19 mouse cellular contexts compared by ENCODE assay signal in genomic region chr7:99403254-99403653, GRCm38 (mm10). TPM values are rescaled to one million over a fixed set of nuclear protein-coding genes. Genes with fewer than 3 reads are reported as not detected.
DNase-seq lines count a peak whose midpoint lies in the region; ATAC-seq and TF ChIP-seq lines count a peak whose summit lies in the region.
"Had no signal": no experiment of that assay in that cellular context is flagged by ENCODE, and none has a peak within 500 bp of the region (broad histone marks: within the 10 kb centered on the region; RNA-seq: fewer than 3 reads in every experiment).

No protein-coding gene starts in this region.

- ATAC-seq in hindbrain, embryonic 14.5 days (ENCODE audit: low FRiP score) = no peak
- ATAC-seq in stomach, embryonic 16.5 days (ENCODE audit: insufficient read depth, low FRiP score) = 0 out of 2 replicates have a peak, but pooled peaks have one; percentile 9
- no peak for ATAC-seq in liver, postnatal 0 days
- ATAC-seq: forebrain, embryonic 14.5 days had no signal

- no peaks in the 10 kb centered on the region for H3K27me3 ChIP-seq in hindbrain, embryonic 10.5 days (ENCODE audit: insufficient read depth, poor library complexity, severe bottlenecking)
- no peaks in the 10 kb centered on the region for H3K27me3 ChIP-seq in hindbrain, embryonic 14.5 days (ENCODE audit: control insufficient read depth, insufficient read depth, low read length)
- no peaks in the 10 kb centered on the region for H3K27me3 ChIP-seq in stomach, embryonic 16.5 days (ENCODE audit: control insufficient read depth, insufficient read depth, low read length)
- no peaks in the 10 kb centered on the region for H3K27me3 ChIP-seq in liver, postnatal 0 days (ENCODE audit: insufficient read depth, low read length)
- H3K27me3 ChIP-seq: hindbrain, embryonic 13.5 days; limb, embryonic 15.5 days; neural tube, embryonic 12.5 days had no signal

- no peak overlapping the region for H3K4me2 ChIP-seq in hindbrain, embryonic 14.5 days (replicated peaks)
- H3K4me2 ChIP-seq in stomach, embryonic 16.5 days (ENCODE audit: low read depth, low read length) = no peak overlapping the region
- H3K4me2 ChIP-seq in liver, postnatal 0 days (ENCODE audit: low read depth, low read length) = no peak overlapping the region
- H3K4me2 ChIP-seq: heart, embryonic 11.5 days; hindbrain, embryonic 13.5 days; limb, embryonic 15.5 days; neural tube, embryonic 12.5 days had no signal

- H3K9ac ChIP-seq in hindbrain, embryonic 14.5 days = no peak overlapping the region
- H3K9ac ChIP-seq in stomach, embryonic 16.5 days (ENCODE audit: low read length) = no peak overlapping the region
- H3K9ac ChIP-seq in liver, postnatal 0 days (replicated peaks) = no peak overlapping the region
- H3K9ac ChIP-seq: hindbrain, embryonic 13.5 days; limb, embryonic 15.5 days; neural tube, embryonic 12.5 days had no signal

- H3K36me3 ChIP-seq in hindbrain, embryonic 10.5 days = peaks cover 56% of the 10 kb centered on the region
- H3K36me3 ChIP-seq in hindbrain, embryonic 14.5 days (replicated peaks; ENCODE audit: control insufficient read depth, insufficient read depth) = peaks cover 28% of the 10 kb centered on the region
- H3K36me3 ChIP-seq in stomach, embryonic 16.5 days (ENCODE audit: control insufficient read depth, insufficient read depth, low read length) = no peaks in the 10 kb centered on the region
- H3K36me3 ChIP-seq in liver, postnatal 0 days (replicated peaks; ENCODE audit: insufficient read depth, low read length) = no peaks in the 10 kb centered on the region
- H3K36me3 ChIP-seq: limb, embryonic 15.5 days had no signal

- H3K4me1 ChIP-seq in hindbrain, embryonic 10.5 days (replicated peaks) = peaks cover 53% of the 10 kb centered on the region
- H3K4me1 ChIP-seq in hindbrain, embryonic 14.5 days (replicated peaks; ENCODE audit: control insufficient read depth, insufficient read depth, low read length) = no peaks in the 10 kb centered on the region
- H3K4me1 ChIP-seq in stomach, embryonic 16.5 days (ENCODE audit: control insufficient read depth, insufficient read depth, low read length) = peaks cover 16% of the 10 kb centered on the region
- peaks cover 8% of the 10 kb centered on the region for H3K4me1 ChIP-seq in liver, postnatal 0 days (ENCODE audit: insufficient read depth)

- no peaks in the 10 kb centered on the region for H3K9me3 ChIP-seq in hindbrain, embryonic 10.5 days
- H3K9me3 ChIP-seq in hindbrain, embryonic 14.5 days (ENCODE audit: control insufficient read depth, low read length) = no peaks in the 10 kb centered on the region
- H3K9me3 ChIP-seq in stomach, embryonic 16.5 days (replicated peaks; ENCODE audit: control insufficient read depth, low read length) = no peaks in the 10 kb centered on the region
- no peaks in the 10 kb centered on the region for H3K9me3 ChIP-seq in liver, postnatal 0 days (ENCODE audit: low read length)
- H3K9me3 ChIP-seq: hindbrain, embryonic 13.5 days; limb, embryonic 15.5 days; neural tube, embryonic 12.5 days had no signal

- TF ChIP-seq CTCF in liver, postnatal 0 days (IDR thresholded peaks at IDR 0.05; ENCODE audit: low read depth) = no peak

- no peak for TF ChIP-seq EP300 in liver, postnatal 0 days (IDR thresholded peaks at IDR 0.05; ENCODE audit: low read depth)

- no peak overlapping the region for H3K4me3 ChIP-seq in hindbrain, embryonic 10.5 days
- H3K4me3 ChIP-seq in hindbrain, embryonic 14.5 days (replicated peaks; ENCODE audit: low read length) = no peak overlapping the region
- no peak overlapping the region for H3K4me3 ChIP-seq in stomach, embryonic 16.5 days (replicated peaks; ENCODE audit: low read length)
- no peak overlapping the region for H3K4me3 ChIP-seq in liver, postnatal 0 days (ENCODE audit: low read depth, low read length)
- H3K4me3 ChIP-seq: hindbrain, embryonic 13.5 days; limb, embryonic 15.5 days; neural tube, embryonic 12.5 days had no signal

- DNase-seq in hindbrain, embryonic 10.5 days (ENCODE audit: low spot score) = no peak
- no peak for DNase-seq in hindbrain, embryonic 14.5 days (ENCODE audit: low spot score)
- peak; percentile 35 for DNase-seq in ovary, postnatal 36 days (ENCODE audit: low spot score)
- DNase-seq in ovary, postnatal 10 days (ENCODE audit: low spot score) = no peak
- DNase-seq in ZHBTc4 (ENCODE audit: low read depth, low spot score) = peak; percentile 90
- DNase-seq in liver, postnatal 0 days = no peak
- no peak for DNase-seq in thymus, adult 18-20 months
- DNase-seq: B cell, adult 2 months; cerebellum, adult 2 months; cerebellum, postnatal 36 days; heart, postnatal 10 days; right cerebral cortex, postnatal 14 days; thymus, postnatal 14 days had no signal

- WGBS in hindbrain, embryonic 10.5 days = 86% methylated on average over 7 of the region's 7 CpGs
- WGBS in hindbrain, embryonic 14.5 days = 87% methylated on average over 7 of the region's 7 CpGs
- 82% methylated on average over 7 of the region's 7 CpGs for WGBS in stomach, embryonic 16.5 days
- 87% methylated on average over 7 of the region's 7 CpGs for WGBS in liver, postnatal 0 days (ENCODE audit: insufficient replicate concordance)

- H3K27ac ChIP-seq in hindbrain, embryonic 10.5 days = peak overlapping the region; percentile 56; the same call in 1 of the 2 replicates
- H3K27ac ChIP-seq in hindbrain, embryonic 14.5 days = no peak overlapping the region
- H3K27ac ChIP-seq in stomach, embryonic 16.5 days (ENCODE audit: low read length) = no peak overlapping the region
- no peak overlapping the region for H3K27ac ChIP-seq in liver, postnatal 0 days (ENCODE audit: low read depth)
- H3K27ac ChIP-seq: hindbrain, embryonic 13.5 days; limb, embryonic 15.5 days; neural tube, embryonic 12.5 days had no signal

RNA-seq across cellular contexts. Expression of gene Gdpd5, which starts 22.0 kb away (rescaled TPM):
- 33.8 and 43.8 TPM in 2 replicates for polyA plus RNA-seq in hindbrain, embryonic 10.5 days (2016; fragmentation: Nextera tagmentation; extraction: Ambion mirVana)
- 37.7 and 46.2 TPM in 2 replicates for polyA plus RNA-seq in hindbrain, embryonic 14.5 days (2014; fragmentation: Nextera tagmentation; extraction: Ambion mirVana)
- 17.1 and 19.6 TPM in 2 replicates for polyA plus RNA-seq in stomach, embryonic 16.5 days (2015; fragmentation: Nextera tagmentation; extraction: Ambion mirVana)
- polyA plus RNA-seq in liver, postnatal 0 days (2015; fragmentation: Nextera tagmentation; extraction: Ambion mirVana) = 1.7 TPM in 2 replicates

RNA-seq across cellular contexts. Expression of gene Serpinh1, which starts 50.2 kb away (rescaled TPM):
- polyA plus RNA-seq in hindbrain, embryonic 10.5 days (2016; fragmentation: Nextera tagmentation; extraction: Ambion mirVana) = 861 and 996 TPM in 2 replicates
- polyA plus RNA-seq in hindbrain, embryonic 14.5 days (2014; fragmentation: Nextera tagmentation; extraction: Ambion mirVana) = 122 and 128 TPM in 2 replicates
- 1,327 and 1,379 TPM in 2 replicates for polyA plus RNA-seq in stomach, embryonic 16.5 days (2015; fragmentation: Nextera tagmentation; extraction: Ambion mirVana)
- polyA plus RNA-seq in liver, postnatal 0 days (2015; fragmentation: Nextera tagmentation; extraction: Ambion mirVana) = 24.0 and 29.6 TPM in 2 replicates

Comparison
In these comparisons a context has a peak if more than half of its experiments do, and no peak if none do; other contexts are left out.
1. DNase-seq: peak in ovary, postnatal 36 days (single experiment) and ZHBTc4 (single experiment); none in hindbrain, embryonic 10.5 days (single experiment), hindbrain, embryonic 14.5 days (single experiment), ovary, postnatal 10 days (single experiment), liver, postnatal 0 days (single experiment) and thymus, adult 18-20 months (0 of 2).